Mouse (Mus musculus) stomach, postnatal 0 days (tissue): ENCODE results near the gene Kmo. TPM values are rescaled to one million over a fixed set of nuclear protein-coding genes. Genes with fewer than 3 reads are reported as not detected.

Experiments used
- ATAC-seq: fragments of 200-750 bp; cut with Nextera tagmentation; 2 replicates; pipeline ENCODE4 v1.8.0; 2017; ENCODE audit not compliant: low FRiP score, low TSS enrichment
- DNase-seq: peaks from one replicate; pipeline ENCODE4 v3.0.0-alpha.2; 2016; ENCODE audit warnings: low spot score
- H3K27ac ChIP-seq: fragments of 300-500 bp; sonication (generic); replicated peaks from 2 replicates; pipeline ENCODE4 v1.5.1; 2014; ENCODE audit warnings: mild to moderate bottlenecking, control low read depth
- H3K27me3 ChIP-seq: fragments of 300-500 bp; sonication (generic); 2 replicates; pipeline ENCODE4 v1.6.1; 2014; ENCODE audit warnings: low read length; ENCODE audit not compliant: control insufficient read depth, insufficient read depth
- H3K36me3 ChIP-seq: fragments of 300-500 bp; sonication (generic); 2 replicates; pipeline ENCODE4 v1.6.1; 2014; ENCODE audit warnings: low read length, mixed read lengths; ENCODE audit not compliant: control insufficient read depth, insufficient read depth
- H3K4me1 ChIP-seq: fragments of 300-500 bp; sonication (generic); replicated peaks from 2 replicates; pipeline ENCODE4 v1.6.1; 2014; ENCODE audit warnings: antibody characterized with exemption; ENCODE audit not compliant: control insufficient read depth, insufficient read depth
- H3K4me2 ChIP-seq: fragments of 300-500 bp; sonication (generic); replicated peaks from 2 replicates; pipeline ENCODE4 v1.6.1; 2014; ENCODE audit warnings: low read depth, mild to moderate bottlenecking, control low read depth, moderate library complexity
- H3K4me3 ChIP-seq: fragments of 300-500 bp; sonication (generic); 2 replicates; pipeline ENCODE4 v1.5.1; 2014; ENCODE audit warnings: low read depth, low read length, control low read depth
- H3K9ac ChIP-seq: fragments of 300-500 bp; sonication (generic); 2 replicates; pipeline ENCODE4 v1.6.1; 2014; ENCODE audit warnings: mild to moderate bottlenecking, low read length, control low read depth, mixed read lengths
- H3K9me3 ChIP-seq: fragments of 300-500 bp; sonication (generic); 2 replicates; pipeline ENCODE4 v1.6.1; 2016; ENCODE audit warnings: low read length; ENCODE audit not compliant: control insufficient read depth
- CTCF ChIP-seq: IDR thresholded peaks from 2 replicates; pipeline ENCODE4 v1.5.1; 2016; ENCODE audit warnings: antibody characterized with exemption, low read depth, mild to moderate bottlenecking, moderate library complexity
- EP300 ChIP-seq: optimal IDR thresholded peaks from 2 replicates; pipeline ENCODE3; 2016; ENCODE audit warnings: antibody characterized with exemption
- WGBS: fragments of 180-500 bp; shearing (Covaris S2); extraction: QIAGEN DNeasy Blood & Tissue Kit; methylation state at CpG from one replicate; pipeline ENCODE4 v1.1.7; 2014; 5-methylcytosine and 5-hydroxymethylcytosine counted together
- polyA plus RNA-seq: library from polyadenylated mRNA; unstranded; fragments of >200 nt; fragmentation: Nextera tagmentation; extraction: Ambion mirVana; gene quantifications from 2 replicates; pipeline ENCODE4 v1.2.1, GENCODE M21; 2015

The Kmo gene
- polyA plus RNA-seq = 0.15 and 0.21 TPM in 2 replicates

- TF ChIP-seq CTCF (no peak), EP300 (no peak)
- H3K4me2 ChIP-seq = no peak within 1 kb of the TSS
- no peak within 1 kb of the TSS for H3K27ac ChIP-seq
- H3K9me3 ChIP-seq = no peaks in the 10 kb centered on the region
- H3K4me1 ChIP-seq = 0 out of 2 replicates have a peak, but pooled peaks cover 3% of the 10 kb centered on the region
- peaks cover 22% of the 10 kb centered on the region for H3K36me3 ChIP-seq
- 91% methylated on average over 13 of the region's 13 CpGs for WGBS
- ATAC-seq (no peak), DNase-seq (no peak)
- no peak within 1 kb of the TSS for H3K9ac ChIP-seq
- H3K27me3 ChIP-seq = no peaks in the 10 kb centered on the region
- no peak within 1 kb of the TSS for H3K4me3 ChIP-seq
Observed at GRCm38 (mm10) chr1:175619814-175620431, at the start of gene Kmo. Gene Kmo, plus strand, starts transcription at chr1:175620381.

GRCm38 (mm10) chr1:175574129-175574528 is 46.1 kb upstream of the Kmo start:
- Histone ChIP-seq H3K36me3 (no peaks in the 10 kb centered on the region), H3K9ac (no peak overlapping the region), H3K4me3 (no peak overlapping the region), H3K4me2 (no peak overlapping the region), H3K4me1 (no peaks in the 10 kb centered on the region), H3K27me3 (no peaks in the 10 kb centered on the region), H3K27ac (no peak overlapping the region), H3K9me3 (no peaks in the 10 kb centered on the region)
- TF ChIP-seq CTCF (no peak), EP300 (no peak)
- WGBS = 73% methylated on average over 2 of the region's 2 CpGs
- DNase-seq (no peak), ATAC-seq (no peak)

- Histone ChIP-seq H3K4me3 (no peak overlapping the region), H3K27me3 (no peaks in the 10 kb centered on the region), H3K9ac (no peak overlapping the region), H3K4me2 (no peak overlapping the region), H3K27ac (no peak overlapping the region), H3K36me3 (no peaks in the 10 kb centered on the region), H3K4me1 (no peaks in the 10 kb centered on the region), H3K9me3 (no peaks in the 10 kb centered on the region)
- TF ChIP-seq EP300 = no peak
- TF ChIP-seq CTCF = no peak
- WGBS = 60% methylated on average over 2 of the region's 2 CpGs
- ATAC-seq = no peak
- DNase-seq = no peak
Observed at GRCm38 (mm10) chr1:175578425-175579096, 41.6 kb upstream of the Kmo start.

GRCm38 (mm10) chr1:175579598-175580235 is 40.5 kb upstream of the Kmo start:
- 70% methylated on average over 9 of the region's 9 CpGs for WGBS
- no peak for TF ChIP-seq EP300
- no peak for TF ChIP-seq CTCF
- Histone ChIP-seq H3K4me2 (no peak overlapping the region), H3K27me3 (no peaks in the 10 kb centered on the region), H3K4me1 (no peaks in the 10 kb centered on the region), H3K9me3 (no peaks in the 10 kb centered on the region), H3K9ac (no peak overlapping the region), H3K4me3 (no peak overlapping the region), H3K27ac (no peak overlapping the region), H3K36me3 (no peaks in the 10 kb centered on the region)
- DNase-seq (no peak), ATAC-seq (no peak)

- H3K27ac ChIP-seq = no peak overlapping the region
- WGBS = 88% methylated on average over 7 of the region's 7 CpGs
- H3K4me2 ChIP-seq = no peak overlapping the region
Observed at GRCm38 (mm10) chr1:175580346-175580745, 39.8 kb upstream of the Kmo start.

GRCm38 (mm10) chr1:175582799-175583198 is 37.4 kb upstream of the Kmo start:
- H3K9me3 ChIP-seq = no peaks in the 10 kb centered on the region
- no peak overlapping the region for H3K27ac ChIP-seq
- WGBS = 82% methylated on average over 4 of the region's 4 CpGs
- H3K36me3 ChIP-seq = no peaks in the 10 kb centered on the region
- TF ChIP-seq CTCF (no peak), EP300 (no peak)
- no peak overlapping the region for H3K9ac ChIP-seq
- no peak for ATAC-seq
- no peaks in the 10 kb centered on the region for H3K27me3 ChIP-seq
- no peaks in the 10 kb centered on the region for H3K4me1 ChIP-seq
- DNase-seq = no peak
- H3K4me2 ChIP-seq = no peak overlapping the region
- H3K4me3 ChIP-seq = no peak overlapping the region

More at GRCm38 (mm10) chr1:175580346-175580745, 39.8 kb upstream of the Kmo start:
- ATAC-seq (no peak), DNase-seq (no peak)
- no peaks in the 10 kb centered on the region for H3K36me3 ChIP-seq
- H3K4me1 ChIP-seq = no peaks in the 10 kb centered on the region
- no peak for TF ChIP-seq EP300
- TF ChIP-seq CTCF = no peak
- H3K9ac ChIP-seq = no peak overlapping the region
- no peaks in the 10 kb centered on the region for H3K27me3 ChIP-seq
- no peaks in the 10 kb centered on the region for H3K9me3 ChIP-seq
- no peak overlapping the region for H3K4me3 ChIP-seq
